9 mouse cellular contexts compared by ENCODE assay signal in genomic region chr12:12904086-12904485, GRCm38 (mm10). TPM values are rescaled to one million over a fixed set of nuclear protein-coding genes. Genes with fewer than 3 reads are reported as not detected.
DNase-seq lines count a peak whose midpoint lies in the region; ATAC-seq and TF ChIP-seq lines count a peak whose summit lies in the region.
"Had no signal": no experiment of that assay in that cellular context is flagged by ENCODE, and none has a peak within 500 bp of the region (broad histone marks: within the 10 kb centered on the region; RNA-seq: fewer than 3 reads in every experiment).

No protein-coding gene starts in this region.

- no peaks in the 10 kb centered on the region for H3K9me3 ChIP-seq in embryonic facial prominence, embryonic 13.5 days
- H3K9me3 ChIP-seq in hindbrain, embryonic 12.5 days (replicated peaks) = no peaks in the 10 kb centered on the region
- no peaks in the 10 kb centered on the region for H3K9me3 ChIP-seq in midbrain, embryonic 15.5 days

- H3K4me1 ChIP-seq in embryonic facial prominence, embryonic 13.5 days = peaks cover 28% of the 10 kb centered on the region
- peaks cover 35% of the 10 kb centered on the region for H3K4me1 ChIP-seq in hindbrain, embryonic 12.5 days
- peaks cover 29% of the 10 kb centered on the region for H3K4me1 ChIP-seq in midbrain, embryonic 15.5 days

- TF ChIP-seq CTCF in layer of hippocampus, adult 2 months (conservative IDR thresholded peaks at IDR 0.05) = no peak

- peak overlapping the region; percentile 56 for H3K9ac ChIP-seq in embryonic facial prominence, embryonic 13.5 days
- peak overlapping the region; percentile 58 for H3K9ac ChIP-seq in hindbrain, embryonic 12.5 days
- H3K9ac ChIP-seq in midbrain, embryonic 15.5 days = peak overlapping the region; percentile 28; the same call in 1 of the 2 replicates

- H3K4me2 ChIP-seq in embryonic facial prominence, embryonic 13.5 days = peak overlapping the region; percentile 56
- H3K4me2 ChIP-seq in hindbrain, embryonic 12.5 days (replicated peaks) = peak overlapping the region; percentile 56
- H3K4me2 ChIP-seq in midbrain, embryonic 15.5 days = peak overlapping the region; percentile 45

- H3K4me3 ChIP-seq in layer of hippocampus, adult 2 months = peak overlapping the region; percentile 43; the same call in 1 of the 2 replicates
- H3K4me3 ChIP-seq in embryonic facial prominence, embryonic 13.5 days = peak overlapping the region; percentile 20; the same call in 1 of the 2 replicates
- peak overlapping the region; percentile 15; the same call in 1 of the 2 replicates for H3K4me3 ChIP-seq in hindbrain, embryonic 12.5 days
- no peak overlapping the region for H3K4me3 ChIP-seq in midbrain, embryonic 15.5 days
- H3K4me3 ChIP-seq: myocyte had no signal

- peaks cover 3% of the 10 kb centered on the region; the same call in 1 of the 2 replicates for H3K27me3 ChIP-seq in embryonic facial prominence, embryonic 13.5 days
- no peaks in the 10 kb centered on the region for H3K27me3 ChIP-seq in hindbrain, embryonic 12.5 days
- no peaks in the 10 kb centered on the region for H3K27me3 ChIP-seq in midbrain, embryonic 15.5 days (replicated peaks)

- ATAC-seq in embryonic facial prominence, embryonic 13.5 days (ENCODE audit: insufficient number of reproducible peaks, insufficient read depth, low FRiP score, low TSS enrichment, low read depth) = no peak
- ATAC-seq in hindbrain, embryonic 12.5 days (ENCODE audit: low FRiP score) = peak; percentile 33
- peak; percentile 30 for ATAC-seq in midbrain, embryonic 15.5 days (replicated peaks)

- 25% methylated on average over 1 of the region's 1 CpGs for WGBS in embryonic facial prominence, embryonic 13.5 days
- no CpG with 5 or more reads among the region's 1 CpGs for WGBS in hindbrain, embryonic 12.5 days
- 6% methylated on average over 1 of the region's 1 CpGs for WGBS in midbrain, embryonic 15.5 days

- no peaks in the 10 kb centered on the region for H3K36me3 ChIP-seq in embryonic facial prominence, embryonic 13.5 days
- no peaks in the 10 kb centered on the region for H3K36me3 ChIP-seq in hindbrain, embryonic 12.5 days
- no peaks in the 10 kb centered on the region for H3K36me3 ChIP-seq in midbrain, embryonic 15.5 days (replicated peaks)

- DNase-seq in layer of hippocampus, adult 2 months (ENCODE audit: low spot score in 2 of 2) = peak in 1 of 2 experiments; percentile 11
- DNase-seq in layer of hippocampus, postnatal 10 days (ENCODE audit: low spot score in 2 of 2) = no peak
- DNase-seq in gastrocnemius, postnatal 25 days = no peak
- no peak for DNase-seq in adrenal gland, postnatal 10 days
- DNase-seq in adrenal gland, postnatal 14 days = no peak

- H3K27ac ChIP-seq in layer of hippocampus, adult 2 months = peak overlapping the region; percentile 69
- peak overlapping the region; percentile 13; the same call in 1 of the 2 replicates for H3K27ac ChIP-seq in embryonic facial prominence, embryonic 13.5 days
- H3K27ac ChIP-seq in hindbrain, embryonic 12.5 days = peak overlapping the region; percentile 91
- peak overlapping the region; percentile 94 for H3K27ac ChIP-seq in midbrain, embryonic 15.5 days

RNA-seq across cellular contexts. Expression of gene Mycn, which starts 37.6 kb away (rescaled TPM):
- 1 to 10 TPM; 8.7 to 9.2 TPM for total RNA-seq in layer of hippocampus, adult 2 months (2021)
- 10 to 100 TPM; 29.9 to 31.2 TPM for total RNA-seq in layer of hippocampus, postnatal 10 days (2021)
- polyA plus RNA-seq in embryonic facial prominence, embryonic 13.5 days (2015; fragmentation: Nextera tagmentation; extraction: Ambion mirVana) = 35.5 and 43.4 TPM in 2 replicates
- polyA plus RNA-seq in hindbrain, embryonic 12.5 days (2016; fragmentation: Nextera tagmentation; extraction: Ambion mirVana) = 81.6 and 85.3 TPM in 2 replicates
- polyA plus RNA-seq in midbrain, embryonic 15.5 days (2015; fragmentation: Nextera tagmentation; extraction: Ambion mirVana) = 57.8 and 64.5 TPM in 2 replicates
- under 1 TPM; 0.74 to 0.80 TPM for total RNA-seq in gastrocnemius, postnatal 25 days (2021)
- total RNA-seq in adrenal gland, postnatal 10 days (2021) = 1 to 10 TPM; 8.3 to 9.5 TPM
- total RNA-seq in adrenal gland, postnatal 14 days (2021) = 7.8 and 7.9 TPM in 2 replicates

Comparison
In these comparisons a context has a peak if more than half of its experiments do, and no peak if none do; other contexts are left out.
1. H3K27ac ChIP-seq: peak in every context shown above with its lines; median percentile 94 in midbrain, embryonic 15.5 days; 91 in hindbrain, embryonic 12.5 days; 69 in layer of hippocampus, adult 2 months; 13 in embryonic facial prominence, embryonic 13.5 days.